Mouse (Mus musculus) kidney, adult 2 months (tissue): ENCODE results near the gene Gm9774. TPM values are rescaled to one million over a fixed set of nuclear protein-coding genes. Genes with fewer than 3 reads are reported as not detected.

ENCODE experiments used
- DNase-seq: peaks from one replicate; pipeline ENCODE4 v3.0.0; 2021
- H3K27ac ChIP-seq: fragments of 200-500 bp; 2 replicates; pipeline ENCODE4 v1.5.1; 2012; ENCODE audit warnings: low read depth, low read length, control low read depth, inconsistent platforms; ENCODE audit not compliant: insufficient read depth
- H3K27me3 ChIP-seq: fragments of 200-500 bp; replicated peaks from 2 replicates; pipeline ENCODE4 v1.6.1; 2012; ENCODE audit warnings: mild to moderate bottlenecking, moderate library complexity, low read length, inconsistent platforms; ENCODE audit not compliant: control insufficient read depth, insufficient read depth
- H3K36me3 ChIP-seq: fragments of 200-500 bp; 2 replicates; pipeline ENCODE4 v1.6.1; 2012; ENCODE audit warnings: mild to moderate bottlenecking, moderate library complexity, low read length, inconsistent platforms; ENCODE audit not compliant: control insufficient read depth, insufficient read depth
- H3K4me1 ChIP-seq: fragments of 200-500 bp; 2 replicates; pipeline ENCODE4 v1.6.1; 2011; ENCODE audit warnings: low read length; ENCODE audit not compliant: control insufficient read depth, insufficient read depth
- H3K4me3 ChIP-seq: fragments of 200-500 bp; 2 replicates; pipeline ENCODE4 v1.5.1; 2011; ENCODE audit warnings: mild to moderate bottlenecking, low read depth, low read length, control low read depth; ENCODE audit not compliant: insufficient read depth
- CTCF ChIP-seq: fragments of 200-500 bp; conservative IDR thresholded peaks from 2 replicates; pipeline ENCODE4 v1.5.1; 2011; ENCODE audit warnings: low read depth, mild to moderate bottlenecking, control low read depth, low read length, moderate library complexity, mixed read lengths; ENCODE audit not compliant: insufficient read depth, insufficient read length
- POLR2A ChIP-seq: fragments of 200-500 bp; IDR thresholded peaks from one replicate; pipeline ENCODE4 v1.6.1; 2011; ENCODE audit warnings: low read depth, low read length, control low read depth
- WGBS: fragments of 180-500 bp; shearing (Covaris S2); methylation state at CpG from one replicate; pipeline ENCODE4 v1.1.7; 2018; 5-methylcytosine and 5-hydroxymethylcytosine counted together
- polyA plus RNA-seq: library from polyadenylated mRNA; depleted of rRNA; stranded (reverse); fragments of >200 nt; gene quantifications from 2 replicates; pipeline ENCODE4 v1.2.3, GENCODE M21; 2012; rRNA removed

Gm9774 gene
- polyA plus RNA-seq = 4.2 and 7.0 TPM in 2 replicates

GRCm38 (mm10) chr3:92429323-92429722, at the start of gene Gm9774:
TSS of gene Gm9774 (minus strand) at chr3:92429423.
- no peaks in the 10 kb centered on the region for H3K36me3 ChIP-seq
- no peak within 1 kb of the TSS for H3K27ac ChIP-seq
- no peaks in the 10 kb centered on the region for H3K27me3 ChIP-seq
- WGBS = 86% methylated on average over 6 of the region's 6 CpGs
- DNase-seq = no peak
- H3K4me1 ChIP-seq = no peaks in the 10 kb centered on the region
- TF ChIP-seq POLR2A (no peak), CTCF (no peak)
- H3K4me3 ChIP-seq = no peak within 1 kb of the TSS

GRCm38 (mm10) chr3:92470111-92470510, 40.9 kb upstream of the Gm9774 start:
- no peak for DNase-seq
- Histone ChIP-seq H3K36me3 (no peaks in the 10 kb centered on the region), H3K27me3 (no peaks in the 10 kb centered on the region), H3K4me1 (no peaks in the 10 kb centered on the region), H3K4me3 (no peak overlapping the region), H3K27ac (no peak overlapping the region)
- WGBS = 91% methylated on average over 2 of the region's 2 CpGs
- TF ChIP-seq CTCF (no peak), POLR2A (no peak)

DNA sequence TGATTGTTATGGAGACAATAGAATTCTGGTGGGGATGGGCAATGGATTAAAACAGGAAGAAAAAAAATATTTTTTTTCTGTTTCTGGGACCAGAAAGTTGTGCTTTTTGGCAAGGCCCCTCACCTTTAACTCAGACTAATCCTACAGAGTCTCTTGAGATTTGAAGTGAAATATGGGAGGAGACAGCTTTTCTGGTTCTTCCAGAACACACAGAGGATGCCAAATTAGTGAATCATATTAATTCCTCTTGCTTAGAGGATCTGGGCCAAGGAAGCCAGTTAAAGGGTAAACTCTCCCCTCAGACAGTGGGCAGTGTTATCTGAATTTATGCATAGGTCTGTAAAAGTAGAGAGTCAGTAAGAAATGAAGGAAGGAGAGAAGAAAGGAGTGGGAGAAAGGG, 38.2 kb upstream of the Gm9774 start:
- no peak for TF ChIP-seq CTCF
- TF ChIP-seq POLR2A = no peak
- DNase-seq = no peak
- H3K4me1 ChIP-seq = no peaks in the 10 kb centered on the region
- no peaks in the 10 kb centered on the region for H3K36me3 ChIP-seq
- H3K27ac ChIP-seq = no peak overlapping the region
- no peaks in the 10 kb centered on the region for H3K27me3 ChIP-seq
- no peak overlapping the region for H3K4me3 ChIP-seq

GRCm38 (mm10) chr3:92466576-92466975, 37.4 kb upstream of the Gm9774 start:
- DNase-seq = no peak
- H3K4me1 ChIP-seq = no peaks in the 10 kb centered on the region
- no peak overlapping the region for H3K27ac ChIP-seq
- WGBS = 83% methylated on average over 1 of the region's 1 CpGs
- no peak for TF ChIP-seq POLR2A
- no peak for TF ChIP-seq CTCF
- H3K27me3 ChIP-seq = no peaks in the 10 kb centered on the region
- H3K4me3 ChIP-seq = no peak overlapping the region
- no peaks in the 10 kb centered on the region for H3K36me3 ChIP-seq

DNA sequence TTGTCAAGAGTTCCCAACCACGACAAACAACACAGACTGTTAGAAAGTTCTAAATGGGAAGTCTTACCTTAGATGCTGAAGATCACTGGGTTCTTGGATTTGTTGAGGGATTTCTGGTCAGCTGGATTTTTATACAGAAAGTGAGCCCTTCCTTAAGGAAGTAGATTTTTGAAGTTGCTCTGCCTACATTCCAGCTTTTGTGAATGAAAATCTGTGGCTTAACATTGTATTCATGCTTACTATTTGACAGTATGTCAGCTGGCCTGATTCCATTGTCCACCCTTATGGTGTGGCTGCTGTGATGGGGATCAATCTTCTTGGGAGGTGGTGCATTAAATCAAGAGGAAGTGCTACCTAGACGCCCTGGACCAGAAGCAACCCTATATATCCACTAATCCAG, 29.4 kb upstream of the Gm9774 start, which contains the start of gene Sprr3:
TSS of gene Sprr3 (minus strand) at position 101 of the 400 bp plus-strand sequence.
- no peak for DNase-seq
- Histone ChIP-seq H3K4me1 (no peaks in the 10 kb centered on the region), H3K27ac (no peak within 1 kb of the TSS), H3K27me3 (no peaks in the 10 kb centered on the region), H3K4me3 (no peak within 1 kb of the TSS), H3K36me3 (no peaks in the 10 kb centered on the region)
- 54% methylated on average over 2 of the region's 2 CpGs for WGBS
- no peak for TF ChIP-seq POLR2A
- no peak for TF ChIP-seq CTCF

DNA sequence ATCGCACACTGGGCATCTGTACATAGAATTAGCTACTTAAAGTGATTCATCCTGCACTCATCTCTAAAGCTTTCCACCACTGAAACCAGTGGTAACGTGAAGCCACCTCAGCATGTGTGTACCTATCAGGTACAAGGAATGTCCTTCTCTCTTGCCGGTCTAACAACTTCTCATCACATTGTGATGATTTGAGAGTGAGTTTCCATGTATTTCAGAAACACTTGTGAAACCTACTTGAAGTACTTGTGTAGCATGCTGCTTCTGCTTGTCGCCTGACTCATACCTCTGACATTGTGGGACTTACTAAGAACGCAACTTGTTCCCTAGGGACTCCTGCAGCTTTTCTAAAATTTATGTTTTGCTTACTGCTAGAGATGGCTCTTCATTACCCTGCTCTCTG, 25.9 kb upstream of the Gm9774 start:
- no peak for DNase-seq
- no peaks in the 10 kb centered on the region for H3K4me1 ChIP-seq
- no peak overlapping the region for H3K27ac ChIP-seq
- WGBS = 78% methylated on average over 5 of the region's 5 CpGs
- TF ChIP-seq CTCF (no peak), POLR2A (no peak)
- no peak overlapping the region for H3K4me3 ChIP-seq
- no peaks in the 10 kb centered on the region for H3K27me3 ChIP-seq
- no peaks in the 10 kb centered on the region for H3K36me3 ChIP-seq

DNA sequence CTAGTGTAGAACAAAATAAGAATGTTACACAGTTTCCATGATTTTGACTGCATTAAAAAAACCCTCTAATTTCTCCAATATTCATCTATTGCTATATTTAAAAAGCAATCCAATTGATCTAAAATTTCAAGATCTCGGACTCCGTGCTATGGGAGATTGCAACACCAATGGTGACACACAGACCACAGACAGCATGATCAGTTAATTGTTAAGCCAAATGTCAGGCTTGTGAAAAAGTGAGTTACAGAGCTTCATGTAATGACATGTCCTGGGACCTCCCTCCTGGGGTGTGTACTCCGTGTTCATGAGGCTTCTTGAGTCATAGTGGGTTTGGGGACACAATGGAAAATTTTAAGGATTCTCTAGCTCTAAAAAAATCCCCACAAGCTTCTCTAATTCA, 11.0 kb upstream of the Gm9774 start:
- Histone ChIP-seq H3K27me3 (no peaks in the 10 kb centered on the region), H3K4me3 (no peak overlapping the region), H3K4me1 (no peaks in the 10 kb centered on the region), H3K36me3 (no peaks in the 10 kb centered on the region), H3K27ac (no peak overlapping the region)
- TF ChIP-seq CTCF (no peak), POLR2A (no peak)
- no peak for DNase-seq
- 87% methylated on average over 3 of the region's 3 CpGs for WGBS

DNA sequence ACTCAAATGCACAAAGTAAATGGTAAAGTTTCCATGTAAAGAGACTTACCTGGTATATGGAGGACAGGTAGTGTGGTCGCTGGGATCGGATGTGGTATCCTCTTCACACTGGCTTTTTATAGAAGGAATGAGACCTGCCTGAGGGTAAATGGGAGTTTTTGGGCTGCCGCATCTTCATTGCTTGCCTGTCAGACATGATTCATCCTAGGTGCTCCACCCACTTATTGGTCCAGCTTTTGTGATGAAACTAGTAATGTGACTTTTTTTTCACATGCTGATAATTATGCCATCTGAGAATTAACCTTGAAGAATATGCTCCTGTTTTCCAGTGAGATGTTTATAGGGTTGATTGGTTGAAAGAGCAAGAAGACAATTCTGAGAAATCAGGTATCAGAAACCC, 9.5 kb upstream of the Gm9774 start, which contains the start of gene Sprr1b:
TSS of gene Sprr1b (minus strand) at position 101 of the 400 bp plus-strand sequence.
- H3K4me3 ChIP-seq = no peak within 1 kb of the TSS
- TF ChIP-seq CTCF (no peak), POLR2A (no peak)
- H3K4me1 ChIP-seq = no peaks in the 10 kb centered on the region
- H3K36me3 ChIP-seq = no peaks in the 10 kb centered on the region
- H3K27me3 ChIP-seq = no peaks in the 10 kb centered on the region
- no peak for DNase-seq
- no peak within 1 kb of the TSS for H3K27ac ChIP-seq
- WGBS = 96% methylated on average over 3 of the region's 3 CpGs
